ENCODE assay signal across 20 mouse cellular contexts in genomic region chr1:165791411-165791810, GRCm38 (mm10).
"Had no signal": no experiment of that assay in that cellular context is flagged by ENCODE, and none has a peak within 500 bp of the region (broad histone marks: within the 10 kb centered on the region; RNA-seq: fewer than 3 reads in every experiment).

No protein-coding gene starts in this region.

- H3K27ac ChIP-seq: liver, embryonic 12.5 days; liver, embryonic 14.5 days; macrophage; midbrain, embryonic 13.5 days; midbrain, embryonic 15.5 days; neural tube, embryonic 13.5 days; neural tube, embryonic 15.5 days had no signal

- H3K36me3 ChIP-seq: liver, embryonic 12.5 days; midbrain, embryonic 13.5 days; midbrain, embryonic 15.5 days; neural tube, embryonic 13.5 days; neural tube, embryonic 15.5 days had no signal

- H3K4me2 ChIP-seq: liver, embryonic 12.5 days; lung, embryonic 14.5 days; midbrain, embryonic 11.5 days; midbrain, embryonic 13.5 days; midbrain, embryonic 15.5 days; neural tube, embryonic 13.5 days; neural tube, embryonic 15.5 days had no signal

- DNase-seq: lung, adult 18-20 months; lung, embryonic 14.5 days; lung, postnatal 14 days; lung, postnatal 36 days; retina, postnatal 1 day; right cerebral cortex, adult 18-20 months; right cerebral cortex, postnatal 25 days; right cerebral cortex, postnatal 4 days; spleen, adult 18-20 months; thymus, adult 18-20 months; thymus, postnatal 25 days had no signal

- H3K9me3 ChIP-seq: liver, embryonic 12.5 days; megakaryocyte, embryonic 14.5 days; midbrain, embryonic 13.5 days; midbrain, embryonic 15.5 days; neural tube, embryonic 13.5 days; neural tube, embryonic 15.5 days had no signal

- H3K9ac ChIP-seq: liver, embryonic 12.5 days; liver, embryonic 14.5 days; lung, embryonic 14.5 days; midbrain, embryonic 13.5 days; midbrain, embryonic 15.5 days; neural tube, embryonic 13.5 days; neural tube, embryonic 15.5 days had no signal

- H3K4me3 ChIP-seq: liver, embryonic 12.5 days; megakaryocyte, embryonic 14.5 days; midbrain, embryonic 13.5 days; midbrain, embryonic 15.5 days; neural tube, embryonic 13.5 days; neural tube, embryonic 15.5 days had no signal

- H3K4me1 ChIP-seq: megakaryocyte, embryonic 14.5 days had no signal

- ATAC-seq: liver, embryonic 12.5 days; midbrain, embryonic 13.5 days; midbrain, embryonic 15.5 days had no signal
